Mouse (Mus musculus): ENCODE measurements around the gene Foxb1. TPM values are rescaled to one million over a fixed set of nuclear protein-coding genes. Genes with fewer than 3 reads are reported as not detected.

Foxb1 gene
- polyA plus RNA-seq, 1 experiment = not detected

GRCm38 (mm10) chr9:69762703-69763102, 2.0 kb upstream of the Foxb1 start:
- H3K4me3 ChIP-seq (ENCODE audit: insufficient read depth, low read depth, low read length) = no peak overlapping the region
- TF ChIP-seq CTCF (conservative IDR thresholded peaks at IDR 0.05; ENCODE audit: insufficient read depth, insufficient read length, low read depth, low read length) (no peak), POLR2A (IDR thresholded peaks at IDR 0.05; ENCODE audit: low read depth, low read length) (no peak)
- no peaks in the 10 kb centered on the region for H3K36me3 ChIP-seq (ENCODE audit: control insufficient read depth, insufficient read depth, low read length)
- no peaks in the 10 kb centered on the region; the same call in 1 of the 2 replicates for H3K4me1 ChIP-seq (ENCODE audit: control insufficient read depth, insufficient read depth, low read length)
- 3% methylated on average over 14 of the region's 14 CpGs for WGBS
- DNase-seq = no peak
- no peak overlapping the region for H3K27ac ChIP-seq (ENCODE audit: insufficient read depth, low read depth, low read length)
- H3K27me3 ChIP-seq (replicated peaks; ENCODE audit: control insufficient read depth, insufficient read depth, low read length) = peaks cover 6% of the 10 kb centered on the region

GRCm38 (mm10) chr9:69762221-69762620, 1.5 kb upstream of the Foxb1 start:
- no peak for TF ChIP-seq CTCF (conservative IDR thresholded peaks at IDR 0.05; ENCODE audit: insufficient read depth, insufficient read length, low read depth, low read length)
- TF ChIP-seq POLR2A (IDR thresholded peaks at IDR 0.05; ENCODE audit: low read depth, low read length) = no peak
- Histone ChIP-seq H3K36me3 (ENCODE audit: control insufficient read depth, insufficient read depth, low read length) (no peaks in the 10 kb centered on the region), H3K4me3 (ENCODE audit: insufficient read depth, low read depth, low read length) (no peak overlapping the region), H3K27ac (ENCODE audit: insufficient read depth, low read depth, low read length) (no peak overlapping the region), H3K4me1 (ENCODE audit: control insufficient read depth, insufficient read depth, low read length) (no peaks in the 10 kb centered on the region; the same call in 1 of the 2 replicates), H3K27me3 (replicated peaks; ENCODE audit: control insufficient read depth, insufficient read depth, low read length) (peaks cover 6% of the 10 kb centered on the region)
- no peak for DNase-seq
- 6% methylated on average over 12 of the region's 12 CpGs for WGBS

- no peak for DNase-seq
- TF ChIP-seq CTCF (conservative IDR thresholded peaks at IDR 0.05; ENCODE audit: insufficient read depth, insufficient read length, low read depth, low read length) (no peak), POLR2A (IDR thresholded peaks at IDR 0.05; ENCODE audit: low read depth, low read length) (no peak)
- Histone ChIP-seq H3K4me3 (ENCODE audit: insufficient read depth, low read depth, low read length) (no peak overlapping the region), H3K27me3 (replicated peaks; ENCODE audit: control insufficient read depth, insufficient read depth, low read length) (peaks cover 6% of the 10 kb centered on the region), H3K36me3 (ENCODE audit: control insufficient read depth, insufficient read depth, low read length) (no peaks in the 10 kb centered on the region), H3K27ac (ENCODE audit: insufficient read depth, low read depth, low read length) (no peak overlapping the region), H3K4me1 (ENCODE audit: control insufficient read depth, insufficient read depth, low read length) (no peaks in the 10 kb centered on the region; the same call in 1 of the 2 replicates)
- WGBS = 5% methylated on average over 10 of the region's 10 CpGs
Observed at GRCm38 (mm10) chr9:69761569-69761968, 829 bp upstream of the Foxb1 start.

GRCm38 (mm10) chr9:69759721-69760221, 969 bp downstream of the Foxb1 start:
- Histone ChIP-seq H3K4me1 (ENCODE audit: control insufficient read depth, insufficient read depth, low read length) (no peaks in the 10 kb centered on the region; the same call in 1 of the 2 replicates), H3K27me3 (replicated peaks; ENCODE audit: control insufficient read depth, insufficient read depth, low read length) (peaks cover 3% of the 10 kb centered on the region), H3K4me3 (ENCODE audit: insufficient read depth, low read depth, low read length) (no peak overlapping the region), H3K27ac (ENCODE audit: insufficient read depth, low read depth, low read length) (no peak overlapping the region), H3K36me3 (ENCODE audit: control insufficient read depth, insufficient read depth, low read length) (no peaks in the 10 kb centered on the region)
- no peak for DNase-seq
- WGBS = 1% methylated on average over 44 of the region's 44 CpGs
- no peak for TF ChIP-seq CTCF (conservative IDR thresholded peaks at IDR 0.05; ENCODE audit: insufficient read depth, insufficient read length, low read depth, low read length)
- no peak for TF ChIP-seq POLR2A (IDR thresholded peaks at IDR 0.05; ENCODE audit: low read depth, low read length)

- TF ChIP-seq POLR2A (IDR thresholded peaks at IDR 0.05; ENCODE audit: low read depth, low read length) = no peak
- no peak for DNase-seq
- peaks cover 4% of the 10 kb centered on the region for H3K27me3 ChIP-seq (replicated peaks; ENCODE audit: control insufficient read depth, insufficient read depth, low read length)
- H3K27ac ChIP-seq (ENCODE audit: insufficient read depth, low read depth, low read length) = no peak overlapping the region
- no peaks in the 10 kb centered on the region; the same call in 1 of the 2 replicates for H3K4me1 ChIP-seq (ENCODE audit: control insufficient read depth, insufficient read depth, low read length)
- H3K36me3 ChIP-seq (ENCODE audit: control insufficient read depth, insufficient read depth, low read length) = no peaks in the 10 kb centered on the region
- no peak overlapping the region for H3K4me3 ChIP-seq (ENCODE audit: insufficient read depth, low read depth, low read length)
- 2% methylated on average over 42 of the region's 42 CpGs for WGBS
Observed at GRCm38 (mm10) chr9:69758946-69759615, 1.7 kb downstream of the Foxb1 start.

GRCm38 (mm10) chr9:69758506-69758905, 2.2 kb downstream of the Foxb1 start:
- DNase-seq = no peak
- no peak for TF ChIP-seq POLR2A (IDR thresholded peaks at IDR 0.05; ENCODE audit: low read depth, low read length)
- TF ChIP-seq CTCF (conservative IDR thresholded peaks at IDR 0.05; ENCODE audit: insufficient read depth, insufficient read length, low read depth, low read length) = no peak
- H3K27me3 ChIP-seq (replicated peaks; ENCODE audit: control insufficient read depth, insufficient read depth, low read length) = peaks cover 4% of the 10 kb centered on the region
- H3K4me3 ChIP-seq (ENCODE audit: insufficient read depth, low read depth, low read length) = no peak overlapping the region
- H3K4me1 ChIP-seq (ENCODE audit: control insufficient read depth, insufficient read depth, low read length) = no peaks in the 10 kb centered on the region; the same call in 1 of the 2 replicates
- 2% methylated on average over 17 of the region's 17 CpGs for WGBS
- H3K36me3 ChIP-seq (ENCODE audit: control insufficient read depth, insufficient read depth, low read length) = no peaks in the 10 kb centered on the region
- H3K27ac ChIP-seq (ENCODE audit: insufficient read depth, low read depth, low read length) = no peak overlapping the region

GRCm38 (mm10) chr9:69757254-69757653, 3.5 kb downstream of the Foxb1 start:
- WGBS = 32% methylated on average over 4 of the region's 4 CpGs
- Histone ChIP-seq H3K27ac (ENCODE audit: insufficient read depth, low read depth, low read length) (no peak overlapping the region), H3K36me3 (ENCODE audit: control insufficient read depth, insufficient read depth, low read length) (no peaks in the 10 kb centered on the region), H3K4me1 (ENCODE audit: control insufficient read depth, insufficient read depth, low read length) (no peaks in the 10 kb centered on the region; the same call in 1 of the 2 replicates), H3K4me3 (ENCODE audit: insufficient read depth, low read depth, low read length) (no peak overlapping the region), H3K27me3 (replicated peaks; ENCODE audit: control insufficient read depth, insufficient read depth, low read length) (peaks cover 3% of the 10 kb centered on the region)
- DNase-seq = no peak
- no peak for TF ChIP-seq CTCF (conservative IDR thresholded peaks at IDR 0.05; ENCODE audit: insufficient read depth, insufficient read length, low read depth, low read length)
- TF ChIP-seq POLR2A (IDR thresholded peaks at IDR 0.05; ENCODE audit: low read depth, low read length) = no peak

Measured in kidney, adult 2 months (tissue).